Mouse (Mus musculus): ENCODE measurements around the gene Dcaf8. TPM values are rescaled to one million over a fixed set of nuclear protein-coding genes. Genes with fewer than 3 reads are reported as not detected.

The Dcaf8 gene
- polyA plus RNA-seq, 1 experiment, result 103 TPM

DNA sequence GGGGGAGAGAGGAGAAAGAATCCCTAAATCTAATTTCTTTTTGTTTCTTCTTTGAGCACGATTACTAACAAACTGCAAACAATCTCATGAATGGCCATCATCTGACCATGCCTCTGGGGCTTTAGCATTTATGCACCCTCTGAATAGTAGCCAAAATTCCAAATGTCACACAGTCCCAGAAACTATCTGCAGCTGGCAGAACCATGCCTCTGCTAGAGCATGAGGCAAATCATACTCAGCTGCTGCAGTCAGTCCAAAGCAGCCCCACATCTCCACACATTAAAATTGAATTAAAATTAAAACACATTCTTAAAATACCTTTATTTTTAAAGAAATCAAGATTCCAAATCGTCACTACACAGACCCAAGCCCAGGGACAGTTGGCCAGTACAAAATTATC lies 7.7 kb upstream of the Dcaf8 start:
- Histone ChIP-seq H3K27ac (ENCODE audit: insufficient read depth, low read length) (no peak overlapping the region), H3K27me3 (ENCODE audit: control insufficient read depth, insufficient read depth, low read length, poor library complexity, severe bottlenecking) (no peaks in the 10 kb centered on the region), H3K9ac (ENCODE audit: low read depth, poor library complexity, severe bottlenecking) (no peak overlapping the region), H3K4me3 (ENCODE audit: low read depth, low read length) (no peak overlapping the region), H3K36me3 (ENCODE audit: control insufficient read depth, insufficient read depth, low read length, poor library complexity, severe bottlenecking) (peaks cover 9% of the 10 kb centered on the region), H3K9me3 (replicated peaks; ENCODE audit: control insufficient read depth, insufficient read depth, low read length, poor library complexity, severe bottlenecking) (no peaks in the 10 kb centered on the region), H3K4me1 (ENCODE audit: control insufficient read depth, insufficient read depth, low read length) (no peaks in the 10 kb centered on the region)
- TF ChIP-seq CTCF (IDR thresholded peaks at IDR 0.05; ENCODE audit: low read depth, low read length), result no peak
- TF ChIP-seq POLR2A (IDR thresholded peaks at IDR 0.05; ENCODE audit: insufficient read depth, low read length), result no peak
- no peak for TF ChIP-seq EP300 (IDR thresholded peaks at IDR 0.05; ENCODE audit: insufficient read depth, low read depth, low read length)

DNA sequence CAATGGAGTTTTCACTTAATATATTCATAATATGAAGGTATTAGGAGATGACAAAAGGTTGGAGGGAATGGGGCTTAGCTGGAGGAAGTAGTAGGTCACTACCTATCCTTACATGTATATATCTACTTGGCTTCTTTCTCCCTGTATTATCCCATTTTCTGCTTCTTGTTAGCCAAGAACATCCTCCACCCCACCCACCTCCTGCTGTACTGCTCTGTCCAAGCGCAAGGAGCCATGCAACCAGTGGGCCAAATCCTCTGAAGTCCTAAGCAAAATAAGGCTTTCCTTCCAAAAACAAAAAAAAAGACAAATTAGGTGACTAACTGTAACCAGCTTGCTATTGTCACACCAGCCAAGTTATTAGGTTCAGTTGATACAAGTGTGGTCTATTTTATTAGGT lies 7.1 kb upstream of the Dcaf8 start:
- Histone ChIP-seq H3K4me1 (ENCODE audit: control insufficient read depth, insufficient read depth, low read length) (no peaks in the 10 kb centered on the region), H3K4me3 (ENCODE audit: low read depth, low read length) (no peak overlapping the region), H3K27me3 (ENCODE audit: control insufficient read depth, insufficient read depth, low read length, poor library complexity, severe bottlenecking) (no peaks in the 10 kb centered on the region), H3K36me3 (ENCODE audit: control insufficient read depth, insufficient read depth, low read length, poor library complexity, severe bottlenecking) (peaks cover 4% of the 10 kb centered on the region), H3K9me3 (replicated peaks; ENCODE audit: control insufficient read depth, insufficient read depth, low read length, poor library complexity, severe bottlenecking) (no peaks in the 10 kb centered on the region), H3K27ac (ENCODE audit: insufficient read depth, low read length) (no peak overlapping the region), H3K9ac (ENCODE audit: low read depth, poor library complexity, severe bottlenecking) (no peak overlapping the region)
- no peak for TF ChIP-seq POLR2A (IDR thresholded peaks at IDR 0.05; ENCODE audit: insufficient read depth, low read length)
- no peak for TF ChIP-seq CTCF (IDR thresholded peaks at IDR 0.05; ENCODE audit: low read depth, low read length)
- no peak for TF ChIP-seq EP300 (IDR thresholded peaks at IDR 0.05; ENCODE audit: insufficient read depth, low read depth, low read length)

DNA sequence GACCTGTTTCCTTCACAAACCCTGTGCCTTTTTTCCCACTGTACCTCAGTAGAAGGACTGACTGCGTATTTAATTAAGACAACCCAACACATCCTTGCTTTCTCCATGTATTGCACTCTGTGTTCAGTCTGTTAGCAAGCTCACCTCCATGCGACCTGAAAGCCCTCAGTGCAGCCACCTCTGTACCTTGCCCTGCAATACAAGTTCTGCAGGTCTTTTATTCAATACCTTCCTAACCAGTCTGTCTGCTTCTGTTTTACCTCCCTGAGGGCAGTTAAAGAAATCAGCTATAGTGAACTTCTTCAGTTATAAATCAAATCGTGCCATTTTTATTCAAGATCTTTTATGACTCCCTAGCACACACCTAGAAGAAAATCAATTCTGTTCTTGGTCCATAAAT lies 6.4 kb upstream of the Dcaf8 start:
- no peak overlapping the region for H3K27ac ChIP-seq (ENCODE audit: insufficient read depth, low read length)
- no peaks in the 10 kb centered on the region for H3K4me1 ChIP-seq (ENCODE audit: control insufficient read depth, insufficient read depth, low read length)
- TF ChIP-seq POLR2A (IDR thresholded peaks at IDR 0.05; ENCODE audit: insufficient read depth, low read length) (no peak), EP300 (IDR thresholded peaks at IDR 0.05; ENCODE audit: insufficient read depth, low read depth, low read length) (no peak)
- H3K27me3 ChIP-seq (ENCODE audit: control insufficient read depth, insufficient read depth, low read length, poor library complexity, severe bottlenecking), result no peaks in the 10 kb centered on the region
- no peak overlapping the region for H3K9ac ChIP-seq (ENCODE audit: low read depth, poor library complexity, severe bottlenecking)
- H3K36me3 ChIP-seq (ENCODE audit: control insufficient read depth, insufficient read depth, low read length, poor library complexity, severe bottlenecking), result no peaks in the 10 kb centered on the region; the same call in 1 of the 2 replicates
- no peak overlapping the region for H3K4me3 ChIP-seq (ENCODE audit: low read depth, low read length)
- H3K9me3 ChIP-seq (replicated peaks; ENCODE audit: control insufficient read depth, insufficient read depth, low read length, poor library complexity, severe bottlenecking), result no peaks in the 10 kb centered on the region

DNA sequence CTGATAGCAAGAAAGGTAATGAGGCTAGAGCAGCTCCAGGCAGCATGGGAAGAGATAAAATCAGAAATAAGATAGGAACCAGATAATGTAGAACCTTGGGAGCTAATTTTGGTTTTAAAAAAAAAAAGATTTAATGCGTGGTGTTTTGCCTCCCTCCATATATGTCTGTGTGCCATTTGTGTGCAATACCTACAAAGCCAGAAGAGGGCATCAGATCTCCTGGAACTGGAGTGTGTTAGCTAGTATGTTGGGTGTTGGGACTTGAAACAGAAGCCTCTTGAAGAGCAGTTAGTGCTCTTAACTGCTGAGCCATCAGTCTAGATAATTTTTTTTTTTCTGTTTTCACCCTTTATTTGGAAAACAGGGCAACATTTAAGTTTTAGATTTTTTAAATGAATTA lies 4.3 kb upstream of the Dcaf8 start:
- no peak overlapping the region for H3K9ac ChIP-seq (ENCODE audit: low read depth, poor library complexity, severe bottlenecking)
- no peaks in the 10 kb centered on the region for H3K4me1 ChIP-seq (ENCODE audit: control insufficient read depth, insufficient read depth, low read length)
- no peaks in the 10 kb centered on the region for H3K36me3 ChIP-seq (ENCODE audit: control insufficient read depth, insufficient read depth, low read length, poor library complexity, severe bottlenecking)
- TF ChIP-seq CTCF (IDR thresholded peaks at IDR 0.05; ENCODE audit: low read depth, low read length) (peak; percentile 3), EP300 (IDR thresholded peaks at IDR 0.05; ENCODE audit: insufficient read depth, low read depth, low read length) (no peak), POLR2A (IDR thresholded peaks at IDR 0.05; ENCODE audit: insufficient read depth, low read length) (no peak)
- no peaks in the 10 kb centered on the region for H3K27me3 ChIP-seq (ENCODE audit: control insufficient read depth, insufficient read depth, low read length, poor library complexity, severe bottlenecking)
- no peak overlapping the region for H3K27ac ChIP-seq (ENCODE audit: insufficient read depth, low read length)
- no peaks in the 10 kb centered on the region for H3K9me3 ChIP-seq (replicated peaks; ENCODE audit: control insufficient read depth, insufficient read depth, low read length, poor library complexity, severe bottlenecking)
- no peak overlapping the region for H3K4me3 ChIP-seq (ENCODE audit: low read depth, low read length)

DNA sequence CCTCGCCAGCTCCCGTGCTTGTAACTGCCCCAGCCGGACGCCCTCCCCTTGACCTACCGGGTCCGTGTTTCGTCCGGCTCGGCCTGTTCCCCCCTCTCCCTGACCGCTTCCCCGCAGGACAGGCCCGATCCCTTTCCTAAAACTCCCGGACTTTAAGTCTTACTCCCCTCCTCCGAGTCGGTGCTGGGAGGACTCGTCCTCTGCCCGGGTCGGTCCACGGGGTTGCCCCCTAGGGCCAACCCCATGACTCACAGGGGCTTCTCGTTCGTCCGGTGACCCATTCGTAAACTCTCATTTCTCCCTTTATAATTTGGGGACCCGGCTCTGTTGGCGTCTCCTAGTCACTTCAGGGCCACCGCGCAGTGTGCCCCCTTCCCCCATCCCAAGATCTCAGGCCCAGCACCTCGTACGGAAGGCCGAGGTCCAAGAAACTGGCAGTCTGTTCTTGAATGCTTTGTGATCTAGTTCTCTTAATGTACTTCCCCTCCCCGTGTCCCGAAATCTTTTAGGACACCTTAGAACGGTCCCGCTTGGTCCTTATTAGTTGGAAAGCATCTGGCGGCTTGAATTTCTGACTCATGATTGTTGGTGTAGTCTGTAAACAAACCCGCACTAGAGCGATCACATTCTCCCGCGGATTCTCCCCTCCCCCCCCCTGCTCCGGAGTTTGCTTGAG lies 533 bp downstream of the Dcaf8 start:
- Histone ChIP-seq H3K36me3 (ENCODE audit: control insufficient read depth, insufficient read depth, low read length, poor library complexity, severe bottlenecking) (peaks cover 20% of the 10 kb centered on the region), H3K9ac (ENCODE audit: low read depth, poor library complexity, severe bottlenecking) (peak overlapping the region; percentile 96), H3K27me3 (ENCODE audit: control insufficient read depth, insufficient read depth, low read length, poor library complexity, severe bottlenecking) (no peaks in the 10 kb centered on the region), H3K4me3 (ENCODE audit: low read depth, low read length) (peak overlapping the region; percentile 96), H3K9me3 (replicated peaks; ENCODE audit: control insufficient read depth, insufficient read depth, low read length, poor library complexity, severe bottlenecking) (no peaks in the 10 kb centered on the region), H3K27ac (ENCODE audit: insufficient read depth, low read length) (peak overlapping the region; percentile 63), H3K4me1 (ENCODE audit: control insufficient read depth, insufficient read depth, low read length) (no peaks in the 10 kb centered on the region)
- TF ChIP-seq CTCF (IDR thresholded peaks at IDR 0.05; ENCODE audit: low read depth, low read length), result no peak

DNA sequence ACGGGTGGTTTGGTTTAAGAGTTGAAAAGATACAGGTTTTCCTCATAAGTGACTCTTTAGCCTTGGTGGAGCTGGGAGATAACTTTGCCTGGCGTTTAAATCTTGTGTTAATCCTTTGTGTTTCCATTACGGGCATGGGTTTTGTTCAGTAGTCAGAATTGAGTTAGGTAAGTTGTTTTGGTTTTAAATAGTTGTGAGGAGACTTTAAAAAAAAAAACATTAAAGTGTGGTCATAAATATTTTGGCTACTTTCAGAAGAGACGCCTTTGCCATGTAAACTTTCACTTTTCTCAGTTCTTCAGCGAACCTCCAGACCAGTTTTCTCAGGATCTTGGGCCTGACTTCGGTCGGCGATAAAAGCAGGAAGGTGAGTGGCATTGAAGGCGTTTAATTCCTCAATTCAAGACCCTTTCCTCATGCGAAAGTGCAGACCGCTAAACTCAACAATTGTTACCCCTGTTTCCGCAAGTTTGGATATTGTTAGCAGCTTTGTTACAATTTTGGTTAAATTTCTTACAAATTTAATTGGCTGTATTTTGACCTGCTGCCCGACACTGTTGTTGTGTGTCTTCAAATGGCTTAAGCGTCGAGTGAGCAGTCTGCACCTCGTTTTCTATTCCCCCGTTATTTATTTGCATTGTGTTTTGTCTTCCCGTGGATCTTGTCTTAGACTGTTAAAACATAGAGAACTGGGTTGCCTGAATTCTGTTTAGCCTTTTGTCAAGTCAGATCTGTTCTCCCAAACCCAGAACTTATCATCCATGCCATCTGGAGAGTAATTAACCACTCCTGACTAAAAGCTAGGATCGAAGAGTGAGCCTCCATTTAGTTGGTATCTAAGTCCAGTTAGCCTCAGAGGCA lies 1.3 kb downstream of the Dcaf8 start:
- TF ChIP-seq EP300 (IDR thresholded peaks at IDR 0.05; ENCODE audit: insufficient read depth, low read depth, low read length) (no peak), CTCF (IDR thresholded peaks at IDR 0.05; ENCODE audit: low read depth, low read length) (no peak), POLR2A (IDR thresholded peaks at IDR 0.05; ENCODE audit: insufficient read depth, low read length) (no peak)
- peak overlapping the region; percentile 63 for H3K27ac ChIP-seq (ENCODE audit: insufficient read depth, low read length)

More for the DNA sequence above, 1.3 kb downstream of the Dcaf8 start:
- no peaks in the 10 kb centered on the region for H3K9me3 ChIP-seq (replicated peaks; ENCODE audit: control insufficient read depth, insufficient read depth, low read length, poor library complexity, severe bottlenecking)
- peak overlapping the region; percentile 96 for H3K4me3 ChIP-seq (ENCODE audit: low read depth, low read length)
- peaks cover 25% of the 10 kb centered on the region for H3K36me3 ChIP-seq (ENCODE audit: control insufficient read depth, insufficient read depth, low read length, poor library complexity, severe bottlenecking)
- H3K27me3 ChIP-seq (ENCODE audit: control insufficient read depth, insufficient read depth, low read length, poor library complexity, severe bottlenecking), result no peaks in the 10 kb centered on the region
- peak overlapping the region; percentile 96 for H3K9ac ChIP-seq (ENCODE audit: low read depth, poor library complexity, severe bottlenecking)
- H3K4me1 ChIP-seq (ENCODE audit: control insufficient read depth, insufficient read depth, low read length), result no peaks in the 10 kb centered on the region
